Mouse (Mus musculus) hindbrain, postnatal 0 days (tissue): ENCODE data around the gene Fancc. TPM values are rescaled to one million over a fixed set of nuclear protein-coding genes. Genes with fewer than 3 reads are reported as not detected.

ENCODE experiments used
- ATAC-seq: fragments of 200-750 bp; cut with Nextera tagmentation; 2 replicates; pipeline ENCODE4 v1.8.0; 2017; ENCODE audit warnings: mild to moderate bottlenecking, moderate TSS enrichment, moderate library complexity
- DNase-seq: peaks from one replicate; pipeline ENCODE4 v3.0.0-alpha.2; 2015; ENCODE audit warnings: low spot score
- H3K27ac ChIP-seq: fragments of 300-500 bp; sonication (generic); 2 replicates; pipeline ENCODE4 v1.5.1; 2014; ENCODE audit warnings: mild to moderate bottlenecking
- H3K27me3 ChIP-seq: fragments of 300-500 bp; sonication (generic); 2 replicates; pipeline ENCODE4 v1.6.1; 2014; ENCODE audit warnings: low read length, mixed read lengths; ENCODE audit not compliant: insufficient read depth
- H3K36me3 ChIP-seq: fragments of 300-500 bp; sonication (generic); 2 replicates; pipeline ENCODE4 v1.6.1; 2014; ENCODE audit warnings: low read length, mixed read lengths; ENCODE audit not compliant: insufficient read depth
- H3K4me1 ChIP-seq: fragments of 300-500 bp; sonication (generic); 2 replicates; pipeline ENCODE4 v1.6.1; 2014; ENCODE audit warnings: antibody characterized with exemption, low read length, mixed read lengths; ENCODE audit not compliant: insufficient read depth
- H3K4me2 ChIP-seq: fragments of 300-500 bp; sonication (generic); 2 replicates; pipeline ENCODE4 v1.6.1; 2014; ENCODE audit warnings: low read depth, mild to moderate bottlenecking, low read length, moderate library complexity, mixed read lengths
- H3K4me3 ChIP-seq: fragments of 300-500 bp; sonication (generic); 2 replicates; pipeline ENCODE4 v1.5.1; 2014; ENCODE audit warnings: low read length
- H3K9ac ChIP-seq: fragments of 300-500 bp; sonication (generic); replicated peaks from 2 replicates; pipeline ENCODE4 v1.6.1; 2014; ENCODE audit warnings: mild to moderate bottlenecking, low read length, moderate library complexity, mixed read lengths
- H3K9me3 ChIP-seq: fragments of 300-500 bp; sonication (generic); 2 replicates; pipeline ENCODE4 v1.6.1; 2016; ENCODE audit warnings: low read length, mixed read lengths
- CTCF ChIP-seq: IDR thresholded peaks from 2 replicates; pipeline ENCODE4 v1.5.1; 2016; ENCODE audit warnings: antibody characterized with exemption, control low read depth, low read depth
- WGBS: fragments of 180-500 bp; shearing (Covaris S2); extraction: QIAGEN DNeasy Blood & Tissue Kit; methylation state at CpG from one replicate; pipeline ENCODE4 v1.1.7; 2014; 5-methylcytosine and 5-hydroxymethylcytosine counted together
- polyA plus RNA-seq: library from polyadenylated mRNA; unstranded; fragments of >200 nt; fragmentation: Nextera tagmentation; extraction: Ambion mirVana; gene quantifications from 2 replicates; pipeline ENCODE4 v1.2.1, GENCODE M21; 2015
- total RNA-seq: library from RNA; depleted of rRNA; stranded (reverse); fragments of >200 nt; gene quantifications from 2 replicates; pipeline ENCODE4 v1.2.3, GENCODE M21; 2014

Gene Fancc
- total and polyA plus RNA-seq, 2 experiments from 2014 or later, result 11.9 to 17.7 TPM

DNA sequence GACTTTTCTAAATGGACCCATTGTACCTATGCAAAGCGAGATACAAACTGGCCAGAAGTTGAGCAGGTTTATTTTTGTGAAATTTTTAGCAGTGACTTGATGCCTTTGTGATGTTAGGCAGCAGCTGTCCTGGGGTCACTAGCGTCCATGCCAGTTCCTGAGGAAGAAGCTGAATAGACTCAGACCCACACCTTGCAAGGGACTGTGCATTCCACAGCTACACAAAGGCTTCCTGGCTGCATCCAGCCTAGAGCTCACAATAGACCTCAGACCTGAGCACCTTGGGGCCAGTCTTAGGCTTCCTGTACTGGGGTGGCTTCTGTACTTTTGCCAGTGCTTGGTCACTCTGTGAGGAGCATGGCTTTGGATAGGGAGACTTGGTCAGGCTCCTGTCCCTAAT is 223.2 kb downstream of the Fancc start:
- ATAC-seq (no peak), DNase-seq (no peak)
- no peaks in the 10 kb centered on the region for H3K9me3 ChIP-seq
- H3K4me2 ChIP-seq, result peak overlapping the region; percentile 14; the same call in 1 of the 2 replicates
- TF ChIP-seq CTCF, result no peak
- no peaks in the 10 kb centered on the region for H3K36me3 ChIP-seq
- H3K4me3 ChIP-seq, result no peak overlapping the region
- H3K4me1 ChIP-seq, result 0 out of 2 replicates have a peak, but pooled peaks cover 5% of the 10 kb centered on the region
- no peaks in the 10 kb centered on the region for H3K27me3 ChIP-seq
- no peak overlapping the region for H3K9ac ChIP-seq
- 58% methylated on average over 2 of the region's 2 CpGs for WGBS
- H3K27ac ChIP-seq, result no peak overlapping the region

DNA sequence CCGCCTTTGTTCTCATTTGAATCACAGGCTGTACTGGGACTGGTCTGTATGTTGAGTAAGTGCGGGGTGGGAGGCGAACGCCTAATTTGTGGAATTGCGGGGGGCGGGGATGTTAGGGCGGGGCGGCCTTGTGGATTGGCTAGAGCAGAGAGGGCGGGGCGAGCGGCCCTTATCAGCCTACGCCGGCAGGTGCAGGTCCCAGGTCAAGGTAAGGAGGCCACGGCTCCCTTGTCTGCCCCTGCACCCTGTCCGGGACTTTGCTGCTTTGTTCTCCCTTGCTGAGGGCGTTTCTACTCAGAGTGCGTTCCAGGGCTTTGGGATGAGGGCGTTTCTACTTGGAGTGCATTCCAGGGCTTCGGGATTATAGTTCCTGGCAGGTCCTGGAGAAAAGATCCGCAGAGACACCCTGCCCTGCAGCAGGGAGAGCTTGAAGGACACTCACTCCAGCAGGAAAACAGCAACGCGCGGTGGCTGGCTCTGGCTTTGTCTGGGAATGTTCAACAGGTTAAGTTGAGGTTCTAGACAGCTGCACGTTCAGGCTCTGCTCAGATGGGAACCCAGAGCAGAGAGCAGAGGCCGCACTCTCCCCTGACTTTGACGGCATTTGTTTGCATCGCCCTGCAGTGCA is 224.4 kb downstream of the Fancc start:
- H3K36me3 ChIP-seq, result no peaks in the 10 kb centered on the region
- ATAC-seq, result peak; percentile 82
- H3K4me2 ChIP-seq, result peak overlapping the region; percentile 70
- 0 out of 2 replicates have a peak, but pooled peaks cover 5% of the 10 kb centered on the region for H3K4me1 ChIP-seq
- H3K27me3 ChIP-seq, result no peaks in the 10 kb centered on the region; the same call in 1 of the 2 replicates
- 7% methylated on average over 27 of the region's 27 CpGs for WGBS
- no peak for TF ChIP-seq CTCF
- H3K9ac ChIP-seq, result peak overlapping the region; percentile 46; the same call in 1 of the 2 replicates
- peak; percentile 21 for DNase-seq
- H3K4me3 ChIP-seq, result peak overlapping the region; percentile 42
- H3K9me3 ChIP-seq, result no peaks in the 10 kb centered on the region
- H3K27ac ChIP-seq, result peak overlapping the region; percentile 26; the same call in 1 of the 2 replicates

DNA sequence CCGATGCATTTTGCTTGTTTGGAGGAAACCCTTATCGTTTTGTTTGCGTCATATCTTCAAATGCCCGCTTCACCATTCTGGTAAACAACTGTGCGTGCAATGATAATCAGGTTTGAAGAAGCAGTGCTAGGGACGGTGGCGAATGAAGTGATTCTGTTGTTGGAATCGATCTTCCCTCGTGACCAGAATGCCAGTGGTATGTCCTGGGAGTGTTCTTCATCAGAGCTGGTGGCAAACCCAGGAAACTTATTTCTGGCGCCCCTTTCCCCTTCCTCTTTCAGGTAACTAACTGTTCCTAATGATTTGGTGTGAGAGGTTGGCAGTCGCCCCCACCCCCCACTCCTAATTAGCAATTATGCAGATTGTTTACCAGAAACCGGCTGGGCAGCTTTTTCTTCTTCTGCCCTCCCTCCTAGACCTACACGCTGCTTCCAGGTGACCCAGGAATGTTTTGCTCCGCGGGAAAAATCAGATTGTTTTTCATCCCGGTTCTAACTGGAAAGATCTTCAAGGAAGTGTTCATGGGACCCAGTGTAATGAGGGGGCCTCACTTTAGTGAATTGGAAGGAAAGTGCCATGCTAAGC is 225.0 kb downstream of the Fancc start:
- ATAC-seq (0 out of 2 replicates have a peak, but pooled peaks have one; percentile 18), DNase-seq (no peak)
- Histone ChIP-seq H3K27me3 (no peaks in the 10 kb centered on the region; the same call in 1 of the 2 replicates), H3K36me3 (no peaks in the 10 kb centered on the region), H3K4me1 (0 out of 2 replicates have a peak, but pooled peaks cover 5% of the 10 kb centered on the region), H3K9ac (peak overlapping the region; percentile 46; the same call in 1 of the 2 replicates), H3K4me2 (peak overlapping the region; percentile 70), H3K9me3 (no peaks in the 10 kb centered on the region), H3K27ac (peak overlapping the region; percentile 26; the same call in 1 of the 2 replicates), H3K4me3 (peak overlapping the region; percentile 42)
- WGBS, result 17% methylated on average over 16 of the region's 16 CpGs
- no peak for TF ChIP-seq CTCF

DNA sequence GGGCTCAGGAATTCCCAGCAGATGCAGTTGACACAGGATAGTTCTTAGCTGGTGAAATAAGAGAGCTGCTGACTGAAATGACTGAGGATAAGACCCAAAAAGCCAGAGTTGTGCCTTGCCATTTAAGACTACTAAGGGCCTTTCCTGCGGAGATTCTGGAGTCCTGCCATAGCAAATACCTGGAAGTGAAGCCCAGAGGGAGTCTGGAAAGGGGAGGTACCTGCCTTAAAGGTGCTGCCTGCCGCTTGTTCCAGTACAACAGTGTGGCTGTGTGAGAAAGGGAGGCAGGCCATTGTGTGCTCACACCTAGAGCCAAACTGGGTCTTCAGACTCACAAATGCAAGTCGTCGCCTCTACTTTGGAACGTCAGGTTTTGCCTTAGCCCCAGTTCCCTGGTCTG is 226.9 kb downstream of the Fancc start:
- DNase-seq (no peak), ATAC-seq (no peak)
- Histone ChIP-seq H3K27ac (no peak overlapping the region), H3K36me3 (no peaks in the 10 kb centered on the region), H3K27me3 (no peaks in the 10 kb centered on the region; the same call in 1 of the 2 replicates), H3K9me3 (no peaks in the 10 kb centered on the region), H3K4me1 (0 out of 2 replicates have a peak, but pooled peaks cover 5% of the 10 kb centered on the region), H3K9ac (no peak overlapping the region), H3K4me2 (no peak overlapping the region), H3K4me3 (no peak overlapping the region)
- 58% methylated on average over 5 of the region's 5 CpGs for WGBS
- no peak for TF ChIP-seq CTCF

DNA sequence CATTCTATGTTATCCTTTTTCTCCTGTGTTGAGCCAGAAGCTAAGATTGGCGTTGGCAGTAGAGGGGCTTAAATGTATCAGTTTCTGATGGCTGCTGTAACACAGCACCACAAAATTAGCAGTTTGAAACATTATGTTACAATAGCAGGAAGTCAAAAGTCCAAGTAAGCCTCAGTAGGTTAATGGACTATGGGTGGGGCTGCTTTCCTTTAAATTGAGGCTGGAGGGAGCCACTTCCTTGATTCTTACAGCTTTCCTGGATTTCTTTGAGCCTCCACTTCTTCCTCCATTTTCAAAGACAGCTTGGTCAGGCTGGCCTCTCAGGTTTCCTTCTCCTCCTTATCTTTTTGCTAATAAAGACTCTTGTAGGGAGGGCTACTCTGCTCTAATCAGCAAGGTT is 228.3 kb downstream of the Fancc start:
- DNase-seq, result no peak
- no peak for TF ChIP-seq CTCF
- no peak overlapping the region for H3K27ac ChIP-seq
- H3K4me1 ChIP-seq, result 0 out of 2 replicates have a peak, but pooled peaks cover 5% of the 10 kb centered on the region
- H3K4me3 ChIP-seq, result no peak overlapping the region
- WGBS, result 86% methylated on average over 1 of the region's 1 CpGs
- no peak for ATAC-seq
- no peak overlapping the region for H3K4me2 ChIP-seq
- no peak overlapping the region for H3K9ac ChIP-seq
- H3K27me3 ChIP-seq, result no peaks in the 10 kb centered on the region; the same call in 1 of the 2 replicates
- H3K36me3 ChIP-seq, result no peaks in the 10 kb centered on the region
- H3K9me3 ChIP-seq, result no peaks in the 10 kb centered on the region

DNA sequence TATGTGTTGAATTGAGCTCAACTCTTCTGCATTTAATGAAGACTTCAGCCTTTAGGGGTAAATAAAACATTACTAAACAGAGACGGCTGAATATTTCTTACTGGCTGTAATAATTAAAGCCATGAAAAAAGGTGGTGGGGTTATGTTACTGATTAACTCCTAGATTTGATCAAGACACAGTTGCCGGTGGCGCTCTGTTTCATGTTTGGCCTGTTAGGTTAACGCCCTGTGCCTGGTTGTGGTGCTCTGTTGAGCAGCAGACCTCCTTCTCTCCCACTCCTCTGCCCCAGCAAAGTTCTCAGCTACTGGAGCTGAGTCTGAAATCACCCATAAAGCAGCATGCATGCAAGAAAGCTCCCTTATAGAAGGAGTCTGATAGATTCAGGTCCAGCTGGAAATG is 228.7 kb downstream of the Fancc start:
- DNase-seq (no peak), ATAC-seq (no peak)
- no peaks in the 10 kb centered on the region; the same call in 1 of the 2 replicates for H3K27me3 ChIP-seq
- no peak overlapping the region for H3K4me3 ChIP-seq
- no peak for TF ChIP-seq CTCF
- H3K4me2 ChIP-seq, result no peak overlapping the region
- H3K36me3 ChIP-seq, result no peaks in the 10 kb centered on the region
- H3K4me1 ChIP-seq, result 0 out of 2 replicates have a peak, but pooled peaks cover 5% of the 10 kb centered on the region
- 93% methylated on average over 4 of the region's 4 CpGs for WGBS
- no peaks in the 10 kb centered on the region for H3K9me3 ChIP-seq
- no peak overlapping the region for H3K27ac ChIP-seq
- H3K9ac ChIP-seq, result no peak overlapping the region
